Mouse (Mus musculus) adipocyte (in vitro differentiated cells): Measurements from ENCODE around the gene Pde8b.
A peak's percentile ranks its signal among the peaks of the same experiment; 100 is the strongest.

Experiments
- DNase-seq: peaks from one replicate; pipeline ENCODE4 v3.0.0-alpha.2; 2016; ENCODE audit warnings: low spot score

Gene Pde8b

GRCm38 (mm10) chr13:95081082-95081481, 169.1 kb downstream of the Pde8b start:
- DNase-seq: no peak

- DNase-seq: no peak
These were observed 171.6 kb downstream of the Pde8b start for GRCm38 (mm10) chr13:95078492-95078891.

GRCm38 (mm10) chr13:95077688-95078087, 172.4 kb downstream of the Pde8b start:
- DNase-seq: no peak

GRCm38 (mm10) chr13:95076142-95076541, 174.0 kb downstream of the Pde8b start:
- no peak for DNase-seq

GRCm38 (mm10) chr13:95073445-95074172, 176.5 kb downstream of the Pde8b start:
- DNase-seq: no peak

GRCm38 (mm10) chr13:95070268-95070667, 179.9 kb downstream of the Pde8b start:
- DNase-seq: no peak

GRCm38 (mm10) chr13:95067854-95068253, 182.3 kb downstream of the Pde8b start:
- peak; percentile 33 for DNase-seq

GRCm38 (mm10) chr13:95063390-95064017, 186.6 kb downstream of the Pde8b start:
- DNase-seq: no peak

- no peak for DNase-seq
These were observed 191.3 kb downstream of the Pde8b start for GRCm38 (mm10) chr13:95058885-95059284.

- no peak for DNase-seq
These were observed 193.4 kb downstream of the Pde8b start for GRCm38 (mm10) chr13:95056501-95057280.

GRCm38 (mm10) chr13:95055742-95056388, 194.3 kb downstream of the Pde8b start:
- DNase-seq: no peak

- no peak for DNase-seq
These were observed 197.7 kb downstream of the Pde8b start for GRCm38 (mm10) chr13:95052421-95052820.

GRCm38 (mm10) chr13:95050398-95050797, 199.7 kb downstream of the Pde8b start:
- DNase-seq: no peak

GRCm38 (mm10) chr13:95044108-95044507, 206.0 kb downstream of the Pde8b start:
- no peak for DNase-seq

GRCm38 (mm10) chr13:95040140-95040738, 209.9 kb downstream of the Pde8b start:
- DNase-seq: no peak

GRCm38 (mm10) chr13:95038200-95038599, 211.9 kb downstream of the Pde8b start:
- peak; percentile 5 for DNase-seq

GRCm38 (mm10) chr13:95034715-95035114, 215.4 kb downstream of the Pde8b start:
- no peak for DNase-seq

GRCm38 (mm10) chr13:95034094-95034493, 216.0 kb downstream of the Pde8b start:
- DNase-seq: no peak

- DNase-seq: no peak
These were observed 217.2 kb downstream of the Pde8b start for GRCm38 (mm10) chr13:95032973-95033372.

- DNase-seq: no peak
These were observed 217.9 kb downstream of the Pde8b start for GRCm38 (mm10) chr13:95032127-95032831.

GRCm38 (mm10) chr13:95030828-95031227, 219.3 kb downstream of the Pde8b start:
- no peak for DNase-seq
